Mouse (Mus musculus) kidney, embryonic 15.5 days (tissue): ENCODE measurements at regions not wholly inside any gene's neighbourhood (a gene's known extent, or its start where the extent isn't known, plus 50 kb on each side); places are given as distances from the start of the nearest gene placed in this dataset.
A peak's percentile ranks its signal among the peaks of the same experiment; 100 is the strongest.

ENCODE experiments used
- ATAC-seq: fragments of 200-750 bp; cut with Nextera tagmentation; replicated peaks from 2 replicates; pipeline ENCODE4 v1.8.0; 2017; ENCODE audit warnings: moderate TSS enrichment; ENCODE audit not compliant: low FRiP score
- H3K27ac ChIP-seq: fragments of 300-500 bp; sonication (generic); 2 replicates; pipeline ENCODE4 v1.5.1; 2015; ENCODE audit warnings: mild to moderate bottlenecking, inconsistent platforms
- H3K27me3 ChIP-seq: fragments of 300-500 bp; sonication (generic); 2 replicates; pipeline ENCODE4 v1.6.1; 2015; ENCODE audit warnings: inconsistent platforms
- H3K36me3 ChIP-seq: fragments of 300-500 bp; sonication (generic); 2 replicates; pipeline ENCODE4 v1.6.1; 2015; ENCODE audit warnings: inconsistent platforms
- H3K4me1 ChIP-seq: fragments of 300-500 bp; sonication (generic); 2 replicates; pipeline ENCODE4 v1.6.1; 2015; ENCODE audit warnings: inconsistent platforms
- H3K4me2 ChIP-seq: fragments of 300-500 bp; sonication (generic); 2 replicates; pipeline ENCODE4 v1.6.1; 2015; ENCODE audit warnings: moderate library complexity, mild to moderate bottlenecking, inconsistent platforms
- H3K4me3 ChIP-seq: fragments of 300-500 bp; sonication (generic); replicated peaks from 2 replicates; pipeline ENCODE4 v1.5.1; 2015; ENCODE audit warnings: mild to moderate bottlenecking, inconsistent platforms
- H3K9ac ChIP-seq: fragments of 300-500 bp; sonication (generic); 2 replicates; pipeline ENCODE4 v1.6.1; 2015; ENCODE audit warnings: mild to moderate bottlenecking, inconsistent platforms
- H3K9me3 ChIP-seq: fragments of 300-500 bp; sonication (generic); replicated peaks from 2 replicates; pipeline ENCODE4 v1.6.1; 2016; ENCODE audit warnings: inconsistent platforms
- WGBS: fragments of 180-500 bp; shearing (Covaris S2); methylation state at CpG from one replicate; pipeline ENCODE4 v1.1.7; 2015; ENCODE audit warnings: mixed read lengths; 5-methylcytosine and 5-hydroxymethylcytosine counted together

GRCm38 (mm10) chr2:75311191-75311590 is 347.9 kb upstream of the Hnrnpa3 start:
- Histone ChIP-seq H3K9ac (no peak overlapping the region), H3K36me3 (no peaks in the 10 kb centered on the region), H3K27ac (no peak overlapping the region), H3K9me3 (no peaks in the 10 kb centered on the region), H3K4me2 (no peak overlapping the region), H3K4me1 (peaks cover 14% of the 10 kb centered on the region), H3K27me3 (peaks cover 19% of the 10 kb centered on the region; the same call in 1 of the 2 replicates), H3K4me3 (no peak overlapping the region)
- 58% methylated on average over 4 of the region's 4 CpGs for WGBS
- ATAC-seq, result no peak

- H3K27me3 ChIP-seq, result peaks cover 19% of the 10 kb centered on the region; the same call in 1 of the 2 replicates
- H3K4me2 ChIP-seq, result no peak overlapping the region
- H3K9ac ChIP-seq, result no peak overlapping the region
- no peaks in the 10 kb centered on the region for H3K9me3 ChIP-seq
- peaks cover 14% of the 10 kb centered on the region for H3K4me1 ChIP-seq
- 10% methylated on average over 7 of the region's 7 CpGs for WGBS
- no peak overlapping the region for H3K4me3 ChIP-seq
- no peak for ATAC-seq
- no peaks in the 10 kb centered on the region for H3K36me3 ChIP-seq
- H3K27ac ChIP-seq, result no peak overlapping the region
These were observed 346.8 kb upstream of the Hnrnpa3 start for GRCm38 (mm10) chr2:75312246-75312645.

- Histone ChIP-seq H3K4me2 (no peak overlapping the region), H3K27ac (no peak overlapping the region), H3K36me3 (no peaks in the 10 kb centered on the region), H3K9ac (no peak overlapping the region), H3K4me3 (no peak overlapping the region), H3K4me1 (peaks cover 14% of the 10 kb centered on the region), H3K27me3 (peaks cover 19% of the 10 kb centered on the region), H3K9me3 (no peaks in the 10 kb centered on the region)
- WGBS, result 15% methylated on average over 7 of the region's 7 CpGs
- ATAC-seq, result no peak
These were observed 343.7 kb upstream of the Hnrnpa3 start for GRCm38 (mm10) chr2:75315341-75315740.

- Histone ChIP-seq H3K4me2 (no peak overlapping the region), H3K4me3 (no peak overlapping the region), H3K27ac (no peak overlapping the region), H3K27me3 (peaks cover 12% of the 10 kb centered on the region), H3K9ac (no peak overlapping the region), H3K4me1 (peaks cover 15% of the 10 kb centered on the region), H3K9me3 (no peaks in the 10 kb centered on the region), H3K36me3 (no peaks in the 10 kb centered on the region)
- no peak for ATAC-seq
- 61% methylated on average over 5 of the region's 5 CpGs for WGBS
These were observed 340.9 kb upstream of the Hnrnpa3 start for GRCm38 (mm10) chr2:75318190-75318589.

- Histone ChIP-seq H3K9me3 (no peaks in the 10 kb centered on the region), H3K27me3 (no peaks in the 10 kb centered on the region; the same call in 1 of the 2 replicates), H3K4me1 (peaks cover 20% of the 10 kb centered on the region), H3K9ac (no peak overlapping the region), H3K4me2 (peak overlapping the region; percentile 12; the same call in 1 of the 2 replicates), H3K4me3 (no peak overlapping the region), H3K27ac (peak overlapping the region; percentile 73), H3K36me3 (no peaks in the 10 kb centered on the region)
- WGBS, result 25% methylated on average over 10 of the region's 10 CpGs
- ATAC-seq, result peak; percentile 90
These were observed 334.8 kb upstream of the Hnrnpa3 start for GRCm38 (mm10) chr2:75324146-75324749.

- H3K4me2 ChIP-seq, result no peak overlapping the region
- H3K27ac ChIP-seq, result no peak overlapping the region
- peaks cover 7% of the 10 kb centered on the region for H3K4me1 ChIP-seq
- H3K36me3 ChIP-seq, result no peaks in the 10 kb centered on the region
- H3K9ac ChIP-seq, result no peak overlapping the region
- whole genome bisulfite sequencing, result 75% methylated on average over 2 of the region's 2 CpGs
- H3K27me3 ChIP-seq, result no peaks in the 10 kb centered on the region
- no peak for ATAC-seq
- no peaks in the 10 kb centered on the region for H3K9me3 ChIP-seq
- no peak overlapping the region for H3K4me3 ChIP-seq
These were observed 329.5 kb upstream of the Hnrnpa3 start for GRCm38 (mm10) chr2:75329598-75329997.

GRCm38 (mm10) chr2:75341310-75341709 is 317.8 kb upstream of the Hnrnpa3 start:
- Histone ChIP-seq H3K4me3 (no peak overlapping the region), H3K4me2 (no peak overlapping the region), H3K9ac (no peak overlapping the region), H3K27ac (no peak overlapping the region), H3K9me3 (no peaks in the 10 kb centered on the region), H3K36me3 (no peaks in the 10 kb centered on the region), H3K4me1 (no peaks in the 10 kb centered on the region), H3K27me3 (no peaks in the 10 kb centered on the region)
- WGBS, result 81% methylated on average over 2 of the region's 2 CpGs
- ATAC-seq, result no peak

- 72% methylated on average over 6 of the region's 6 CpGs for WGBS
- Histone ChIP-seq H3K4me3 (no peak overlapping the region), H3K27me3 (no peaks in the 10 kb centered on the region), H3K9ac (no peak overlapping the region), H3K4me1 (no peaks in the 10 kb centered on the region), H3K36me3 (no peaks in the 10 kb centered on the region), H3K27ac (no peak overlapping the region), H3K9me3 (no peaks in the 10 kb centered on the region), H3K4me2 (no peak overlapping the region)
- no peak for ATAC-seq
These were observed 317.3 kb upstream of the Hnrnpa3 start for GRCm38 (mm10) chr2:75341726-75342280.

GRCm38 (mm10) chr2:75350902-75351301 is 308.2 kb upstream of the Hnrnpa3 start:
- no peak overlapping the region for H3K9ac ChIP-seq
- H3K27ac ChIP-seq, result no peak overlapping the region
- no peak overlapping the region for H3K4me2 ChIP-seq
- H3K4me3 ChIP-seq, result no peak overlapping the region
- H3K27me3 ChIP-seq, result no peaks in the 10 kb centered on the region
- H3K36me3 ChIP-seq, result no peaks in the 10 kb centered on the region
- no peaks in the 10 kb centered on the region for H3K9me3 ChIP-seq
- WGBS, result 36% methylated on average over 3 of the region's 3 CpGs
- H3K4me1 ChIP-seq, result peaks cover 3% of the 10 kb centered on the region; the same call in 1 of the 2 replicates
- ATAC-seq, result peak; percentile 58; the same call in 1 of the 2 replicates

- no peak overlapping the region for H3K4me3 ChIP-seq
These were observed 307.1 kb upstream of the Hnrnpa3 start for GRCm38 (mm10) chr2:75351965-75352364.

GRCm38 (mm10) chr2:75352564-75352963 is 306.5 kb upstream of the Hnrnpa3 start:
- Histone ChIP-seq H3K4me1 (peaks cover 16% of the 10 kb centered on the region), H3K27ac (no peak overlapping the region), H3K36me3 (no peaks in the 10 kb centered on the region), H3K9ac (no peak overlapping the region), H3K27me3 (no peaks in the 10 kb centered on the region), H3K9me3 (no peaks in the 10 kb centered on the region), H3K4me3 (no peak overlapping the region), H3K4me2 (no peak overlapping the region)
- ATAC-seq, result no peak
- 82% methylated on average over 4 of the region's 4 CpGs for WGBS

More at GRCm38 (mm10) chr2:75351965-75352364, 307.1 kb upstream of the Hnrnpa3 start:
- no peak for ATAC-seq
- Histone ChIP-seq H3K4me1 (peaks cover 12% of the 10 kb centered on the region), H3K4me2 (no peak overlapping the region), H3K27ac (no peak overlapping the region), H3K9me3 (no peaks in the 10 kb centered on the region), H3K27me3 (no peaks in the 10 kb centered on the region), H3K9ac (no peak overlapping the region), H3K36me3 (no peaks in the 10 kb centered on the region)
- WGBS, result 89% methylated on average over 5 of the region's 5 CpGs

GRCm38 (mm10) chr2:75356691-75357375 is 302.2 kb upstream of the Hnrnpa3 start:
- ATAC-seq, result no peak
- 43% methylated on average over 8 of the region's 8 CpGs for WGBS

More at GRCm38 (mm10) chr2:75356691-75357375, 302.2 kb upstream of the Hnrnpa3 start:
- no peaks in the 10 kb centered on the region for H3K36me3 ChIP-seq
- H3K27me3 ChIP-seq, result no peaks in the 10 kb centered on the region
- no peak overlapping the region for H3K4me2 ChIP-seq
- H3K27ac ChIP-seq, result 0 out of 2 replicates have a peak overlapping the region, but pooled peaks have one; percentile 27
- no peak overlapping the region for H3K9ac ChIP-seq
- no peak overlapping the region for H3K4me3 ChIP-seq
- H3K4me1 ChIP-seq, result peaks cover 16% of the 10 kb centered on the region
- H3K9me3 ChIP-seq, result no peaks in the 10 kb centered on the region
